Mouse (Mus musculus) heart, postnatal 25 days (tissue): ENCODE results near the gene Slc45a3. TPM values are rescaled to one million over a fixed set of nuclear protein-coding genes. Genes with fewer than 3 reads are reported as not detected.
A peak's percentile ranks its signal among the peaks of the same experiment; 100 is the strongest.

ENCODE experiments used
- DNase-seq: peaks from one replicate; pipeline ENCODE4 v3.0.0; 2022; ENCODE audit warnings: low spot score
- intact Hi-C: fragments of 180-260 bp; cut with DNase I; formaldehyde crosslinking; loops from one replicate; pipeline ENCODE4 v1.15.1; 2025
- total RNA-seq, 2 experiments: library from RNA; stranded (reverse); gene quantifications; 2 replicates each; pipeline ENCODE4 v1.2.3; 2021

Gene Slc45a3
- 1 to 10 TPM; 3.8 to 5.2 TPM for total RNA-seq

GRCm38 (mm10) chr1:131962606-131963084, at the start of gene Slc45a3:
Gene Slc45a3 (plus strand): TSS chr1:131962967.
- intact Hi-C loops: no loop called here
- DNase-seq: no peak

- intact Hi-C loops: no loop called here
- DNase-seq: no peak
These were observed 45.1 kb upstream of the Slc45a3 start for GRCm38 (mm10) chr1:131917634-131918033.

- intact Hi-C loops: no loop called here
- no peak for DNase-seq
These were observed 43.7 kb upstream of the Slc45a3 start for GRCm38 (mm10) chr1:131919052-131919451.

- intact Hi-C loops: no loop called here
- no peak for DNase-seq
These were observed 40.7 kb upstream of the Slc45a3 start for GRCm38 (mm10) chr1:131922100-131922499.

- intact Hi-C loops: no loop called here
- no peak for DNase-seq
These were observed 29.3 kb upstream of the Slc45a3 start for GRCm38 (mm10) chr1:131933471-131933870.

- DNase-seq: peak; percentile 37
- intact Hi-C loops: loop anchor here (2.0 to 5.0 kb wide), 3 partner anchors 43 to 180 kb away; no protein-coding TSS in a partner anchor
These were observed 25.0 kb upstream of the Slc45a3 start for GRCm38 (mm10) chr1:131937659-131938305.

GRCm38 (mm10) chr1:131938811-131939210, 24.0 kb upstream of the Slc45a3 start:
- DNase-seq: peak; percentile 34
- intact Hi-C loops: loop anchor here (5.0 kb wide), 2 partner anchors 108 to 178 kb away; no protein-coding TSS in a partner anchor

- intact Hi-C loops: no loop called here
These were observed 22.0 kb upstream of the Slc45a3 start for GRCm38 (mm10) chr1:131940711-131941244.

GRCm38 (mm10) chr1:131941501-131941900, 21.3 kb upstream of the Slc45a3 start:
- intact Hi-C loops: no loop called here
- DNase-seq: no peak

More at GRCm38 (mm10) chr1:131940711-131941244, 22.0 kb upstream of the Slc45a3 start:
- no peak for DNase-seq

- intact Hi-C loops: no loop called here
- DNase-seq: peak; percentile 16
These were observed 19.9 kb upstream of the Slc45a3 start for GRCm38 (mm10) chr1:131942621-131943590.

GRCm38 (mm10) chr1:131945674-131946440, 16.9 kb upstream of the Slc45a3 start:
- intact Hi-C loops: no loop called here
- DNase-seq: no peak

GRCm38 (mm10) chr1:131946462-131947215, 16.1 kb upstream of the Slc45a3 start:
- intact Hi-C loops: no loop called here
- no peak for DNase-seq

GRCm38 (mm10) chr1:131947997-131948525, 14.7 kb upstream of the Slc45a3 start:
- DNase-seq: no peak
- intact Hi-C loops: no loop called here

- intact Hi-C loops: no loop called here
- DNase-seq: no peak
These were observed 8.4 kb upstream of the Slc45a3 start for GRCm38 (mm10) chr1:131954242-131954865.

GRCm38 (mm10) chr1:131955131-131955757, 7.5 kb upstream of the Slc45a3 start:
- no peak for DNase-seq
- intact Hi-C loops: no loop called here

- intact Hi-C loops: no loop called here
- DNase-seq: no peak
These were observed 5.4 kb upstream of the Slc45a3 start for GRCm38 (mm10) chr1:131957416-131957815.

- intact Hi-C loops: no loop called here
- no peak for DNase-seq
These were observed 1.8 kb upstream of the Slc45a3 start for GRCm38 (mm10) chr1:131961004-131961403.
